Mouse (Mus musculus): Measurements from ENCODE around the gene Ift52.

The Ift52 gene

GRCm38 (mm10) chr2:163016916-163017743, at the start of gene Ift52:
Gene Ift52, plus strand, starts transcription at chr2:163017354.
- DNase-seq (ENCODE audit: low read depth), result peak; percentile 76

- DNase-seq (ENCODE audit: low read depth), result no peak
These were observed 48.8 kb upstream of the Ift52 start for GRCm38 (mm10) chr2:162968357-162968756.

- no peak for DNase-seq (ENCODE audit: low read depth)
These were observed 48.1 kb upstream of the Ift52 start for GRCm38 (mm10) chr2:162969101-162969500.

- DNase-seq (ENCODE audit: low read depth), result no peak
These were observed 46.3 kb upstream of the Ift52 start for GRCm38 (mm10) chr2:162970896-162971295.

GRCm38 (mm10) chr2:162972752-162973151, 44.4 kb upstream of the Ift52 start:
- no peak for DNase-seq (ENCODE audit: low read depth)

GRCm38 (mm10) chr2:162973206-162973605, 43.9 kb upstream of the Ift52 start:
- no peak for DNase-seq (ENCODE audit: low read depth)

GRCm38 (mm10) chr2:162973637-162974036, 43.5 kb upstream of the Ift52 start:
- DNase-seq (ENCODE audit: low read depth), result peak; percentile 76

- DNase-seq (ENCODE audit: low read depth), result peak; percentile 56
These were observed 41.9 kb upstream of the Ift52 start for GRCm38 (mm10) chr2:162975157-162975775.

GRCm38 (mm10) chr2:162976001-162976400, 41.2 kb upstream of the Ift52 start:
- DNase-seq (ENCODE audit: low read depth), result no peak

- DNase-seq (ENCODE audit: low read depth), result no peak
These were observed 32.8 kb upstream of the Ift52 start for GRCm38 (mm10) chr2:162984381-162984780.

- DNase-seq (ENCODE audit: low read depth), result peak; percentile 64
These were observed 31.2 kb upstream of the Ift52 start for GRCm38 (mm10) chr2:162985923-162986322.

GRCm38 (mm10) chr2:162986764-162987163, 30.4 kb upstream of the Ift52 start:
- no peak for DNase-seq (ENCODE audit: low read depth)

GRCm38 (mm10) chr2:162987218-162987617, 29.9 kb upstream of the Ift52 start, which contains the start of gene Sgk2:
Gene Sgk2, plus strand, starts transcription at chr2:162987330.
- no peak for DNase-seq (ENCODE audit: low read depth)

- DNase-seq (ENCODE audit: low read depth), result no peak
These were observed 28.9 kb upstream of the Ift52 start for GRCm38 (mm10) chr2:162988235-162988634.

GRCm38 (mm10) chr2:162991394-162992083, 25.6 kb upstream of the Ift52 start:
- no peak for DNase-seq (ENCODE audit: low read depth)

- no peak for DNase-seq (ENCODE audit: low read depth)
These were observed 25.1 kb upstream of the Ift52 start for GRCm38 (mm10) chr2:162992084-162992437.

- no peak for DNase-seq (ENCODE audit: low read depth)
These were observed 23.1 kb upstream of the Ift52 start for GRCm38 (mm10) chr2:162993881-162994616.

- DNase-seq (ENCODE audit: low read depth), result no peak
These were observed 18.5 kb upstream of the Ift52 start for GRCm38 (mm10) chr2:162998528-162999230.

GRCm38 (mm10) chr2:162999744-163000143, 17.4 kb upstream of the Ift52 start:
- DNase-seq (ENCODE audit: low read depth), result no peak

GRCm38 (mm10) chr2:163001071-163001470, 16.1 kb upstream of the Ift52 start:
- DNase-seq (ENCODE audit: low read depth), result no peak

- no peak for DNase-seq (ENCODE audit: low read depth)
These were observed 9.9 kb upstream of the Ift52 start for GRCm38 (mm10) chr2:163007299-163007698.

GRCm38 (mm10) chr2:163031289-163031688, 14.1 kb downstream of the Ift52 start:
- DNase-seq (ENCODE audit: low read depth), result no peak

All from fibroblast of lung, adult 2 months (primary cell).